Mouse (Mus musculus): Measurements from ENCODE around the gene Acox1.

DNA sequence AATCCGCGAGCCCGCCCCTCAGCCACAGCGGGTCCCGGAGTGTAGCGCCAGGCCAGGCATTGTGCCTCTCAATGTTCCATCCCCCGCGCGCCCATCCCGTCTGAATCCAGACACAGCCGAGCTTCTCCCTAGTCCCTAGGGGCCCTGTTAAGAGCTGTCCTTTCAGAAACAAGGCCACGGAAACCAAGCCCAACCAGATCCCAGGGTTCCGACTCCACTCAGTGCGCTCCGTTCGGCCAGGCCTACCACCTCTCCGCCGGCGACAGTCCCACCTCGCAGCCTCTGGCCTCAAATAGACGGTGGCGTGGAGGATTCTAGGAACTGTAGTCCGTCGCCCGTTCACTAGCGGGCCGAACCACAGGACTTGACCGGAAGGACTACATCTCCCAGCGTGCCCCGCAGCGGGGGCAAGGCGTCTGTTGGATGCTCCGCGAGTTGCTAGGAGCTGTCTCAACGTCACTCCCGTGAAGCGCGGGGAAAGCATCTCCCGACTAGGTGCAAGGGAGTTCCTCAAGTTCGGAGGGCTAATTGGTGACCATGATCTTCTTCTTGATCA lies 30.9 kb downstream of the Acox1 start, which contains the start of gene Fbf1:
- 0 out of 2 replicates have a peak, but pooled peaks have one; percentile 51 for TF ChIP-seq ZMIZ1 (IDR thresholded peaks at IDR 0.05; ENCODE audit: low read depth, low read length)
- 0 out of 2 replicates have a peak, but pooled peaks have one; percentile 6 for TF ChIP-seq USF1 (IDR thresholded peaks at IDR 0.05; ENCODE audit: low read depth, low read length)
- TF ChIP-seq TBP (IDR thresholded peaks at IDR 0.05; ENCODE audit: low read depth, low read length), result peak; percentile 43; the same call in 1 of the 2 replicates
- TF ChIP-seq POLR2A (IDR thresholded peaks at IDR 0.05; ENCODE audit: control insufficient read depth in 1 of 2, insufficient read depth in 1 of 2, low read depth in 1 of 2, low read length in 2 of 2, poor library complexity in 1 of 2), result peak; percentile 69 to 88
